Mouse (Mus musculus) urinary bladder, postnatal 4 days (tissue): ENCODE data around the gene Vmn1r94.
"Not testable (repeated sequence)": the region's sequence is repeated elsewhere in the genome, so short reads cannot be mapped to it uniquely, and the experiment has no call there.

Source experiments
- DNase-seq, 2 experiments: peaks; one replicate each; pipeline ENCODE4 v3.0.0; 2021 to 2022; ENCODE audit warnings: low spot score in 2 of 2

Vmn1r94 gene

GRCm38 (mm10) chr7:20168277-20168676, at the start of gene Vmn1r94:
TSS of gene Vmn1r94 (minus strand) at chr7:20168377.
- DNase-seq, result not testable (repeated sequence)

- DNase-seq, result not testable (repeated sequence)
Observed at GRCm38 (mm10) chr7:20205507-20205906, 37.3 kb upstream of the Vmn1r94 start, which contains the start of gene Gm6164. TSS of gene Gm6164 (minus strand) at chr7:20205607.

- not testable (repeated sequence) for DNase-seq
Observed at GRCm38 (mm10) chr7:20193410-20193809, 25.2 kb upstream of the Vmn1r94 start, which contains the start of gene Vmn1r95. TSS of gene Vmn1r95 (plus strand) at chr7:20193710.

GRCm38 (mm10) chr7:20138988-20139387, 29.2 kb downstream of the Vmn1r94 start, which contains the start of gene Vmn1r93:
TSS of gene Vmn1r93 (minus strand) at chr7:20139088.
- DNase-seq, result not testable (repeated sequence)

GRCm38 (mm10) chr7:20122479-20122878, 45.7 kb downstream of the Vmn1r94 start, which contains the start of gene Gm16442:
TSS of gene Gm16442 (minus strand) at chr7:20122579.
- DNase-seq, result not testable (repeated sequence)
